In the genomic region with DNA sequence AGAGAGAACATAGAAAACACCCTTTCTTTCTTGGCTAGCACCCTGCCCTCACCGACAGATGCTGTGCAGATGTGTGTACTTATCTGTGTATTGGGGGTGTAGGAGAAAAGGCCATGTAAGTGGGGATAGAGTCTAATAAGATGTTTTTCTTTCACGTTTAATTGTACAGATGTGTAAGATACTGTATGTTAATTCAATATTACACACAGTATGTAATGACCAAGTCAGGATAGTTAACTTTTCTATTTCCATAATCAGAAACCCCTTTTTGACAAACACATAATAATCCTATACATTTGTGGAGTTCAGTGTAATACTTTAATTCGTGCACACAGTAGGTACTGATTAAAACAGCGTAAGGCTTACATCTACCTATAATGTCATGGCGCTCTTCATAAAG, we compare ENCODE assay signal across 8 mouse cellular contexts. TPM values are rescaled to one million over a fixed set of nuclear protein-coding genes. Genes with fewer than 3 reads are reported as not detected.
A peak's percentile ranks its signal among the peaks of the same experiment; 100 is the strongest.
DNase-seq lines count a peak whose midpoint lies in the region; ATAC-seq and TF ChIP-seq lines count a peak whose summit lies in the region.

A gene (plus strand): TSS at position 301 of the 400 bp plus-strand sequence.

- H3K9ac ChIP-seq in limb, embryonic 13.5 days, result peak within 1 kb of the TSS; percentile 66
- peak within 1 kb of the TSS; percentile 41 for H3K9ac ChIP-seq in stomach, postnatal 0 days (ENCODE audit: low read length)

- ATAC-seq in limb, embryonic 13.5 days (ENCODE audit: low FRiP score, low read depth), result no peak
- ATAC-seq in stomach, postnatal 0 days (ENCODE audit: low FRiP score, low TSS enrichment), result no peak

- peaks cover 19% of the 10 kb centered on the region for H3K4me1 ChIP-seq in spleen, adult 2 months (ENCODE audit: control insufficient read depth, insufficient read depth, insufficient read length)
- peaks cover 40% of the 10 kb centered on the region for H3K4me1 ChIP-seq in limb, embryonic 13.5 days
- peaks cover 7% of the 10 kb centered on the region; the same call in 1 of the 2 replicates for H3K4me1 ChIP-seq in stomach, postnatal 0 days (replicated peaks; ENCODE audit: control insufficient read depth, insufficient read depth)

- intact Hi-C loops in gastrocnemius, adult 2 months (cut with DNase I), result loop anchor here (10.0 kb wide), 2 partner anchors 201 to 1161 kb away; no protein-coding TSS in a partner anchor

- H3K4me3 ChIP-seq in gastrocnemius, adult 2 months, result peak within 1 kb of the TSS; percentile 81
- peak within 1 kb of the TSS; percentile 33; the same call in 1 of the 2 replicates for H3K4me3 ChIP-seq in spleen, adult 2 months (ENCODE audit: extremely low read depth, insufficient read depth, insufficient read length)
- peak within 1 kb of the TSS; percentile 59 for H3K4me3 ChIP-seq in limb, embryonic 13.5 days
- H3K4me3 ChIP-seq in stomach, postnatal 0 days (ENCODE audit: low read depth, low read length), result peak within 1 kb of the TSS; percentile 50

- no peak for TF ChIP-seq EP300 in stomach, postnatal 0 days (optimal IDR thresholded peaks at IDR 0.05)

- no peaks in the 10 kb centered on the region for H3K9me3 ChIP-seq in limb, embryonic 13.5 days
- H3K9me3 ChIP-seq in stomach, postnatal 0 days (ENCODE audit: control insufficient read depth, low read length), result no peaks in the 10 kb centered on the region

- TF ChIP-seq CTCF in gastrocnemius, adult 2 months (IDR thresholded peaks at IDR 0.05), result no peak
- no peak for TF ChIP-seq CTCF in spleen, adult 2 months (IDR thresholded peaks at IDR 0.05; ENCODE audit: extremely low read depth, insufficient read depth, insufficient read length, insufficient replicate concordance)
- no peak for TF ChIP-seq CTCF in stomach, postnatal 0 days (IDR thresholded peaks at IDR 0.05; ENCODE audit: low read depth)

- H3K36me3 ChIP-seq in spleen, adult 2 months (ENCODE audit: control insufficient read depth, insufficient read depth, low read length), result no peaks in the 10 kb centered on the region
- no peaks in the 10 kb centered on the region for H3K36me3 ChIP-seq in limb, embryonic 13.5 days
- no peaks in the 10 kb centered on the region for H3K36me3 ChIP-seq in stomach, postnatal 0 days (ENCODE audit: control insufficient read depth, insufficient read depth, low read length)

- TF ChIP-seq POLR2A in spleen, adult 2 months (IDR thresholded peaks at IDR 0.05; ENCODE audit: low read depth, low read length), result no peak

- peak within 1 kb of the TSS; percentile 100 for H3K4me2 ChIP-seq in limb, embryonic 13.5 days (replicated peaks)
- H3K4me2 ChIP-seq in stomach, postnatal 0 days (replicated peaks; ENCODE audit: low read depth), result peak within 1 kb of the TSS; percentile 95

- no peak for DNase-seq in gastrocnemius, adult 2 months
- no peak for DNase-seq in gastrocnemius, postnatal 4 days (ENCODE audit: low spot score in 2 of 2)
- DNase-seq in spleen, adult 2 months (ENCODE audit: low read depth in 1 of 2, low spot score in 2 of 2), result no peak
- no peak for DNase-seq in spleen, postnatal 36 days (ENCODE audit: low spot score in 2 of 2)
- DNase-seq in stomach, postnatal 0 days (ENCODE audit: low spot score), result no peak
- no peak for DNase-seq in ovary, adult 18-20 months (ENCODE audit: low spot score)
- no peak for DNase-seq in thymus, postnatal 4 days

- 74% methylated on average over 5 of the region's 5 CpGs for WGBS in spleen, adult 2 months
- 72% methylated on average over 5 of the region's 5 CpGs for WGBS in limb, embryonic 13.5 days
- WGBS in stomach, postnatal 0 days, result 78% methylated on average over 5 of the region's 5 CpGs

- peaks cover 28% of the 10 kb centered on the region for H3K27me3 ChIP-seq in spleen, adult 2 months (ENCODE audit: control insufficient read depth, insufficient read depth, low read length)
- peaks cover 57% of the 10 kb centered on the region for H3K27me3 ChIP-seq in limb, embryonic 13.5 days
- peaks cover 10% of the 10 kb centered on the region; the same call in 1 of the 2 replicates for H3K27me3 ChIP-seq in stomach, postnatal 0 days (ENCODE audit: control insufficient read depth, insufficient read depth, low read length)

- H3K27ac ChIP-seq in gastrocnemius, adult 2 months, result peak within 1 kb of the TSS; percentile 72
- no peak within 1 kb of the TSS for H3K27ac ChIP-seq in spleen, adult 2 months (ENCODE audit: insufficient read depth, low read length)
- no peak within 1 kb of the TSS for H3K27ac ChIP-seq in limb, embryonic 13.5 days
- H3K27ac ChIP-seq in stomach, postnatal 0 days (replicated peaks), result no peak within 1 kb of the TSS

RNA-seq across cellular contexts. Expression of the gene that starts here (rescaled TPM):
- total RNA-seq in gastrocnemius, adult 2 months (2021), result under 1 TPM; 0.28 to 0.36 TPM
- total RNA-seq in gastrocnemius, postnatal 4 days (2021), result 1 to 10 TPM; 1.6 to 2.0 TPM
- 0.83 and 1.3 TPM in 2 replicates for polyA plus RNA-seq in spleen, adult 2 months (2012; rRNA removed)
- polyA plus RNA-seq in limb, embryonic 13.5 days (2015; fragmentation: Nextera tagmentation; extraction: Ambion mirVana), result 0.39 and 0.61 TPM in 2 replicates
- 0.16 and 0.18 TPM in 2 replicates for polyA plus RNA-seq in stomach, postnatal 0 days (2015; fragmentation: Nextera tagmentation; extraction: Ambion mirVana)
